Mouse (Mus musculus): ENCODE results near the gene Evi2b.

DNA sequence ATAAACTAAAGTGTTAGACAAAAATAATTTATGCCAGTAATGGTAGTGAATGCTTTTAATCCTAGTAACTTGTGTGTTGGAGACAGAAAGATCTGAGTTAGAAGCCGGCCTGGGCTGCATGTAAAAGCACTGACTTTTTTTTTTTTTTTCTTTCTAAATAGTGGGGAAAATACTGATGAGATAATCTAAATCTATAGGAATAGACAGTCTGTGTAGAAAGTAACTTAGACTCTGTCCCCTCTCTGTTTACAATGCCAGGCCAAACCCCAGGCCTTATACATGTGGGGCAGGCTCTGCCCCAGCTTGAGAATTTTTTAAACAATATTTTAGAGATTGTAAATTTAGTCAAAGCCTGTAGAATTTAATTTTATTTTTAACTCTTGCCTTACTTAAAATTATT, 618 bp downstream of the Evi2b start:
- TF ChIP-seq CTCF (IDR thresholded peaks at IDR 0.05; ENCODE audit: low read depth, low read length) (no peak), POLR2A (IDR thresholded peaks at IDR 0.05; ENCODE audit: borderline replicate concordance, low read depth, low read length) (no peak)
